ENCODE assay signal across 25 mouse cellular contexts in the genomic region with DNA sequence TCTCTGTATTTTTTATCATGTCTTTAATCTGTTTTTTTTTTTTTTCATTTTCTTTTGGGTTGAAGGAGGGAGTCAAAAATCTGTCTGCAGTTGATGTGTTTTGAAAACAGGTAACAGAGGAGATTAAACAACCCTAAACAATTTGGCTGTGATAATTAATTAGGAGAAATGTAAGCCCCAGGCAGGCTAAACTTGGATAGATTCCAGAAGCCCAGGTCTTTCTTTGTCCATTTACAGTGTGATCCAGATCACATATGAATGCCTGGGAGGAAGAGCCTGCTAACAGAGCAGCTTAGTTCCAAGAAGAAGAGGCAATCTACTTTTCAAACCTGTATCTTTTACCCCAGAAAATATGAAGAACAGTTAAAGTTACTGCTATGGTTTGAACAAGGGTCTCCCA.
"Had no signal": no experiment of that assay in that cellular context is flagged by ENCODE, and none has a peak within 500 bp of the region (broad histone marks: within the 10 kb centered on the region; RNA-seq: fewer than 3 reads in every experiment).

No protein-coding gene starts in this region.

- H3K36me3 ChIP-seq: heart, embryonic 13.5 days; heart, embryonic 15.5 days; hindbrain, embryonic 13.5 days; hindbrain, embryonic 15.5 days; kidney, embryonic 15.5 days; limb, embryonic 13.5 days; limb, embryonic 15.5 days; liver, embryonic 12.5 days had no signal

- H3K4me3 ChIP-seq: heart, adult 2 months; heart, embryonic 13.5 days; heart, embryonic 15.5 days; hindbrain, embryonic 13.5 days; hindbrain, embryonic 15.5 days; kidney, embryonic 15.5 days; limb, embryonic 13.5 days; limb, embryonic 15.5 days; liver, embryonic 12.5 days had no signal

- H3K27me3 ChIP-seq: heart, embryonic 13.5 days; heart, embryonic 15.5 days; hindbrain, embryonic 15.5 days; kidney, embryonic 15.5 days; limb, embryonic 15.5 days; liver, embryonic 12.5 days had no signal

- H3K27ac ChIP-seq: heart, adult 2 months; heart, embryonic 13.5 days; heart, embryonic 15.5 days; hindbrain, embryonic 13.5 days; hindbrain, embryonic 15.5 days; kidney, embryonic 15.5 days; kidney, postnatal 0 days; limb, embryonic 13.5 days; limb, embryonic 15.5 days; liver, embryonic 12.5 days had no signal

- H3K9me3 ChIP-seq: heart, embryonic 13.5 days; heart, embryonic 15.5 days; hindbrain, embryonic 13.5 days; hindbrain, embryonic 15.5 days; kidney, embryonic 15.5 days; limb, embryonic 13.5 days; limb, embryonic 15.5 days; liver, embryonic 12.5 days had no signal

- H3K4me1 ChIP-seq: hindbrain, embryonic 13.5 days; hindbrain, embryonic 15.5 days; kidney, embryonic 15.5 days; limb, embryonic 13.5 days; limb, embryonic 15.5 days had no signal

- DNase-seq: gastrocnemius, postnatal 14 days; gastrocnemius, postnatal 36 days; heart, adult 11 months; heart, adult 2 months; heart, postnatal 14 days; heart, postnatal 36 days; kidney, adult 11 months; kidney, adult 2 months; kidney, adult 9 months; kidney, postnatal 14 days; kidney, postnatal 36 days; layer of hippocampus, adult 9-11 months; layer of hippocampus, postnatal 36 days; left cerebral cortex, postnatal 4 days had no signal

- H3K9ac ChIP-seq: heart, embryonic 13.5 days; heart, embryonic 15.5 days; hindbrain, embryonic 13.5 days; hindbrain, embryonic 15.5 days; kidney, embryonic 15.5 days; limb, embryonic 13.5 days; limb, embryonic 15.5 days; liver, embryonic 12.5 days had no signal

- ATAC-seq: intestine, embryonic 16.5 days; liver, embryonic 12.5 days had no signal

- H3K4me2 ChIP-seq: heart, embryonic 11.5 days; heart, embryonic 13.5 days; heart, embryonic 15.5 days; hindbrain, embryonic 13.5 days; hindbrain, embryonic 15.5 days; kidney, embryonic 15.5 days; limb, embryonic 13.5 days; limb, embryonic 15.5 days; liver, embryonic 12.5 days had no signal
